Mouse (Mus musculus) lung, embryonic 15.5 days (tissue): ENCODE data around the gene Ube2z. TPM values are rescaled to one million over a fixed set of nuclear protein-coding genes. Genes with fewer than 3 reads are reported as not detected.
"Not testable (repeated sequence)": the region's sequence is repeated elsewhere in the genome, so short reads cannot be mapped to it uniquely, and the experiment has no call there.

Experiments
- ATAC-seq: fragments of 200-750 bp; cut with Nextera tagmentation; 2 replicates; pipeline ENCODE4 v1.8.0; 2017; ENCODE audit warnings: moderate number of reproducible peaks, borderline replicate concordance; ENCODE audit not compliant: low FRiP score, low TSS enrichment; ENCODE audit errors: extremely low read depth
- H3K27ac ChIP-seq: fragments of 300-500 bp; sonication (generic); 2 replicates; pipeline ENCODE4 v1.5.1; 2015; ENCODE audit warnings: moderate library complexity, mild to moderate bottlenecking, inconsistent platforms
- H3K27me3 ChIP-seq: fragments of 300-500 bp; sonication (generic); 2 replicates; pipeline ENCODE4 v1.6.1; 2015; ENCODE audit warnings: inconsistent platforms
- H3K36me3 ChIP-seq: fragments of 300-500 bp; sonication (generic); 2 replicates; pipeline ENCODE4 v1.6.1; 2015; ENCODE audit warnings: inconsistent platforms
- H3K4me1 ChIP-seq: fragments of 300-500 bp; sonication (generic); 2 replicates; pipeline ENCODE4 v1.6.1; 2015; ENCODE audit warnings: inconsistent platforms
- H3K4me2 ChIP-seq: fragments of 300-500 bp; sonication (generic); 2 replicates; pipeline ENCODE4 v1.6.1; 2015; ENCODE audit warnings: inconsistent platforms, mild to moderate bottlenecking, moderate library complexity
- H3K4me3 ChIP-seq: fragments of 300-500 bp; sonication (generic); 2 replicates; pipeline ENCODE4 v1.5.1; 2015; ENCODE audit warnings: mild to moderate bottlenecking, inconsistent platforms
- H3K9ac ChIP-seq: fragments of 300-500 bp; sonication (generic); 2 replicates; pipeline ENCODE4 v1.6.1; 2015; ENCODE audit warnings: inconsistent platforms
- H3K9me3 ChIP-seq: fragments of 300-500 bp; sonication (generic); 2 replicates; pipeline ENCODE4 v1.6.1; 2016; ENCODE audit warnings: inconsistent platforms
- WGBS: fragments of 180-500 bp; shearing (Covaris S2); methylation state at CpG from one replicate; pipeline ENCODE4 v1.1.7; 2015; 5-methylcytosine and 5-hydroxymethylcytosine counted together
- polyA plus RNA-seq: library from polyadenylated mRNA; unstranded; fragments of >200 nt; fragmentation: Nextera tagmentation; extraction: Ambion mirVana; gene quantifications from 2 replicates; pipeline ENCODE4 v1.2.1, GENCODE M21; 2015

Ube2z gene
- polyA plus RNA-seq: 42.2 and 45.0 TPM in 2 replicates

GRCm38 (mm10) chr11:96065215-96065911 lies at the start of gene Ube2z:
Ube2z (minus strand) TSS chr11:96065388.
- 4% methylated on average over 49 of the region's 50 CpGs for WGBS
- no peaks in the 10 kb centered on the region for H3K9me3 ChIP-seq

GRCm38 (mm10) chr11:96114077-96114476 lies 48.9 kb upstream of the Ube2z start:
- H3K27me3 ChIP-seq: no peaks in the 10 kb centered on the region
- H3K4me3 ChIP-seq: no peak overlapping the region
- H3K27ac ChIP-seq: peak overlapping the region; percentile 53; the same call in 1 of the 2 replicates
- 35% methylated on average over 2 of the region's 2 CpGs for WGBS
- no peaks in the 10 kb centered on the region for H3K4me1 ChIP-seq
- H3K4me2 ChIP-seq: no peak overlapping the region
- H3K9ac ChIP-seq: no peak overlapping the region
- no peaks in the 10 kb centered on the region for H3K9me3 ChIP-seq
- no peaks in the 10 kb centered on the region for H3K36me3 ChIP-seq
- ATAC-seq: no peak

More at GRCm38 (mm10) chr11:96065215-96065911, at the start of gene Ube2z:
- Histone ChIP-seq H3K36me3 (peaks cover 10% of the 10 kb centered on the region), H3K9ac (peak within 1 kb of the TSS; percentile 95), H3K4me3 (peak within 1 kb of the TSS; percentile 95), H3K27me3 (no peaks in the 10 kb centered on the region), H3K4me2 (peak within 1 kb of the TSS; percentile 85), H3K27ac (peak within 1 kb of the TSS; percentile 83), H3K4me1 (peaks cover 28% of the 10 kb centered on the region)
- peak; percentile 97 for ATAC-seq

GRCm38 (mm10) chr11:96111751-96112150 lies 46.6 kb upstream of the Ube2z start, which contains the start of gene Calcoco2:
Calcoco2 (minus strand) TSS chr11:96111964.
- Histone ChIP-seq H3K27me3 (no peaks in the 10 kb centered on the region), H3K9ac (no peak within 1 kb of the TSS), H3K4me3 (no peak within 1 kb of the TSS), H3K4me2 (no peak within 1 kb of the TSS), H3K4me1 (no peaks in the 10 kb centered on the region), H3K36me3 (no peaks in the 10 kb centered on the region), H3K27ac (no peak within 1 kb of the TSS), H3K9me3 (no peaks in the 10 kb centered on the region)
- WGBS: 45% methylated on average over 14 of the region's 14 CpGs
- no peak for ATAC-seq

GRCm38 (mm10) chr11:96110950-96111349 lies 45.8 kb upstream of the Ube2z start:
- not testable (repeated sequence) for H3K4me2 ChIP-seq, H3K4me3 ChIP-seq, H3K9ac ChIP-seq, H3K9me3 ChIP-seq, H3K4me1 ChIP-seq, H3K36me3 ChIP-seq, H3K27ac ChIP-seq, H3K27me3 ChIP-seq, ATAC-seq
- WGBS: 58% methylated on average over 2 of the region's 2 CpGs

GRCm38 (mm10) chr11:96108376-96108775 lies 43.2 kb upstream of the Ube2z start:
- Histone ChIP-seq H3K9me3 (no peaks in the 10 kb centered on the region), H3K27ac (no peak overlapping the region), H3K4me1 (no peaks in the 10 kb centered on the region), H3K36me3 (no peaks in the 10 kb centered on the region), H3K9ac (no peak overlapping the region), H3K4me3 (no peak overlapping the region), H3K4me2 (no peak overlapping the region), H3K27me3 (no peaks in the 10 kb centered on the region)
- no peak for ATAC-seq
- WGBS: 67% methylated on average over 1 of the region's 1 CpGs

- H3K27ac ChIP-seq: no peak overlapping the region
- H3K4me3 ChIP-seq: no peak overlapping the region
- H3K9ac ChIP-seq: no peak overlapping the region
- WGBS: 4% methylated on average over 3 of the region's 3 CpGs
- H3K4me2 ChIP-seq: no peak overlapping the region
- no peaks in the 10 kb centered on the region for H3K9me3 ChIP-seq
- no peaks in the 10 kb centered on the region for H3K36me3 ChIP-seq
- H3K27me3 ChIP-seq: no peaks in the 10 kb centered on the region
- ATAC-seq: no peak
- H3K4me1 ChIP-seq: no peaks in the 10 kb centered on the region
Observed at GRCm38 (mm10) chr11:96093361-96093760, 28.2 kb upstream of the Ube2z start.

- H3K27ac ChIP-seq: no peak overlapping the region
- no peak for ATAC-seq
- no peaks in the 10 kb centered on the region for H3K36me3 ChIP-seq
- H3K9me3 ChIP-seq: no peaks in the 10 kb centered on the region
- no peak overlapping the region for H3K4me2 ChIP-seq
- no peaks in the 10 kb centered on the region for H3K4me1 ChIP-seq
- no peaks in the 10 kb centered on the region for H3K27me3 ChIP-seq
- H3K4me3 ChIP-seq: no peak overlapping the region
- 40% methylated on average over 7 of the region's 7 CpGs for WGBS
- no peak overlapping the region for H3K9ac ChIP-seq
Observed at GRCm38 (mm10) chr11:96092674-96093291, 27.6 kb upstream of the Ube2z start.

GRCm38 (mm10) chr11:96091073-96091472 lies 25.9 kb upstream of the Ube2z start:
- no peak overlapping the region for H3K4me3 ChIP-seq
- no peak overlapping the region for H3K27ac ChIP-seq
- H3K36me3 ChIP-seq: no peaks in the 10 kb centered on the region
- no peaks in the 10 kb centered on the region for H3K27me3 ChIP-seq
- H3K4me1 ChIP-seq: no peaks in the 10 kb centered on the region
- H3K4me2 ChIP-seq: no peak overlapping the region
- no peaks in the 10 kb centered on the region for H3K9me3 ChIP-seq
- 62% methylated on average over 2 of the region's 2 CpGs for WGBS
- no peak; the same call in 1 of the 2 replicates for ATAC-seq
- H3K9ac ChIP-seq: no peak overlapping the region

GRCm38 (mm10) chr11:96087981-96088380 lies 22.8 kb upstream of the Ube2z start:
- ATAC-seq: no peak
- Histone ChIP-seq H3K27me3 (no peaks in the 10 kb centered on the region), H3K9ac (no peak overlapping the region), H3K4me1 (no peaks in the 10 kb centered on the region), H3K4me3 (no peak overlapping the region), H3K27ac (no peak overlapping the region), H3K9me3 (no peaks in the 10 kb centered on the region), H3K36me3 (no peaks in the 10 kb centered on the region), H3K4me2 (no peak overlapping the region)
- WGBS: 82% methylated on average over 6 of the region's 6 CpGs

GRCm38 (mm10) chr11:96082682-96083081 lies 17.5 kb upstream of the Ube2z start:
- 43% methylated on average over 3 of the region's 3 CpGs for WGBS
- Histone ChIP-seq H3K27me3 (no peaks in the 10 kb centered on the region), H3K4me2 (no peak overlapping the region), H3K9ac (no peak overlapping the region), H3K4me1 (no peaks in the 10 kb centered on the region), H3K36me3 (no peaks in the 10 kb centered on the region), H3K9me3 (no peaks in the 10 kb centered on the region), H3K27ac (no peak overlapping the region), H3K4me3 (no peak overlapping the region)
- ATAC-seq: no peak

- Histone ChIP-seq H3K4me3 (no peak overlapping the region), H3K27ac (no peak overlapping the region), H3K9ac (no peak overlapping the region), H3K9me3 (no peaks in the 10 kb centered on the region), H3K4me1 (peaks cover 4% of the 10 kb centered on the region; the same call in 1 of the 2 replicates), H3K4me2 (no peak overlapping the region), H3K36me3 (no peaks in the 10 kb centered on the region), H3K27me3 (no peaks in the 10 kb centered on the region)
- 77% methylated on average over 5 of the region's 5 CpGs for WGBS
- ATAC-seq: no peak
Observed at GRCm38 (mm10) chr11:96080736-96081135, 15.5 kb upstream of the Ube2z start.
